Mouse (Mus musculus) CH12.LX (cell line): ENCODE measurements around the gene Htt. TPM values are rescaled to one million over a fixed set of nuclear protein-coding genes. Genes with fewer than 3 reads are reported as not detected.

Experiments
- DNase-seq: peaks from one replicate; pipeline ENCODE4 v3.0.0-alpha.2; 2013; ENCODE audit errors: extremely low read depth
- H3K27ac ChIP-seq: 2 replicates; pipeline ENCODE4 v1.5.1; 2012; ENCODE audit warnings: low read depth, mild to moderate bottlenecking, control low read depth, moderate library complexity; ENCODE audit not compliant: insufficient read depth
- H3K27me3 ChIP-seq: replicated peaks from 2 replicates; pipeline ENCODE3; 2012; ENCODE audit warnings: inconsistent platforms
- H3K36me3 ChIP-seq, 2 experiments: replicated peaks in 1 of 2; 2 replicates each; pipeline versions ENCODE3 to v1.6.1; 2012; ENCODE audit warnings: inconsistent platforms in 1 of 2, low read length in 1 of 2, mild to moderate bottlenecking in 1 of 2, mixed read lengths in 1 of 2, moderate library complexity in 1 of 2; ENCODE audit not compliant: control insufficient read depth in 1 of 2, insufficient read depth in 1 of 2
- H3K4me1 ChIP-seq, 2 experiments: 2 replicates each; pipeline ENCODE4 v1.6.1; 2012; ENCODE audit warnings: inconsistent platforms in 1 of 2, moderate library complexity in 1 of 2; ENCODE audit not compliant: insufficient read depth in 2 of 2, control insufficient read depth in 1 of 2
- H3K4me2 ChIP-seq: 2 replicates; pipeline ENCODE4 v1.6.1; 2012; ENCODE audit warnings: low read depth, mild to moderate bottlenecking, control low read depth; ENCODE audit not compliant: poor library complexity, insufficient read depth, severe bottlenecking
- H3K4me3 ChIP-seq, 3 experiments: fragments of 150-350 bp in 1 of 3; sonication (generic) in 1 of 3; replicated peaks in 1 of 3; 2 replicates each; pipeline versions ENCODE3 to v1.5.1; 2011 to 2012; ENCODE audit warnings: low read depth in 2 of 3, low read length in 2 of 3, mild to moderate bottlenecking in 2 of 3, moderate library complexity in 2 of 3, control low read depth in 1 of 3, improper control_type of control experiment in 1 of 3, inconsistent platforms in 1 of 3, mixed read lengths in 1 of 3; ENCODE audit not compliant: poor library complexity in 1 of 3
- H3K79me2 ChIP-seq: replicated peaks from 2 replicates; pipeline ENCODE4 v1.6.1; 2012; ENCODE audit warnings: mild to moderate bottlenecking, moderate library complexity; ENCODE audit not compliant: control insufficient read depth, poor library complexity, insufficient read depth, severe bottlenecking; ENCODE audit errors: extremely low read depth
- H3K9ac ChIP-seq: 2 replicates; pipeline ENCODE4 v1.6.1; 2012; ENCODE audit warnings: low read depth, mild to moderate bottlenecking, control low read depth, moderate library complexity; ENCODE audit not compliant: insufficient read depth
- H3K9me3 ChIP-seq: replicated peaks from 2 replicates; pipeline ENCODE3; 2012; ENCODE audit warnings: low read length, inconsistent platforms, mixed read lengths
- BHLHE40 ChIP-seq: IDR thresholded peaks from 2 replicates; pipeline ENCODE4 v1.6.1; 2011; ENCODE audit warnings: mild to moderate bottlenecking, low read depth, low read length, improper control_type of control experiment
- CHD2 ChIP-seq: IDR thresholded peaks from 2 replicates; pipeline ENCODE4 v1.6.1; 2011; ENCODE audit warnings: low read length, improper control_type of control experiment
- CTCF ChIP-seq, 2 experiments: IDR thresholded peaks in 1 of 2; conservative IDR thresholded peaks in 1 of 2; 2 replicates each; pipeline ENCODE4 v1.5.1; 2011 to 2012; ENCODE audit warnings: low read depth in 2 of 2, low read length in 2 of 2, improper control_type of control experiment in 1 of 2, inconsistent platforms in 1 of 2, mild to moderate bottlenecking in 1 of 2, moderate library complexity in 1 of 2
- E2F4 ChIP-seq: IDR thresholded peaks from 2 replicates; pipeline ENCODE4 v1.6.1; 2011; ENCODE audit warnings: low read depth, low read length, improper control_type of control experiment; ENCODE audit not compliant: insufficient replicate concordance
- ELF1 ChIP-seq: IDR thresholded peaks from 2 replicates; pipeline ENCODE4 v1.6.1; 2014; ENCODE audit warnings: low read depth, mild to moderate bottlenecking, inconsistent platforms, low read length, improper control_type of control experiment
- EP300 ChIP-seq: IDR thresholded peaks from 2 replicates; pipeline ENCODE4 v1.6.1; 2011; ENCODE audit warnings: low read length, improper control_type of control experiment
- HCFC1 ChIP-seq: IDR thresholded peaks from 2 replicates; pipeline ENCODE4 v1.6.1; 2012; ENCODE audit warnings: low read depth, mild to moderate bottlenecking, inconsistent platforms, low read length, improper control_type of control experiment
- IRF4 ChIP-seq: IDR thresholded peaks from 2 replicates; pipeline ENCODE4 v1.6.1; 2014; ENCODE audit warnings: low read depth, mild to moderate bottlenecking, inconsistent platforms, low read length, improper control_type of control experiment
- JUN ChIP-seq: IDR thresholded peaks from 2 replicates; pipeline ENCODE4 v1.6.1; 2011; ENCODE audit warnings: low read depth, mild to moderate bottlenecking, low read length, improper control_type of control experiment, moderate library complexity; ENCODE audit not compliant: insufficient read depth
- JUND ChIP-seq: conservative IDR thresholded peaks from 2 replicates; pipeline ENCODE4 v1.6.1; 2011; ENCODE audit warnings: low read depth, low read length, improper control_type of control experiment
- MAFK ChIP-seq: IDR thresholded peaks from 2 replicates; pipeline ENCODE4 v1.6.1; 2011; ENCODE audit warnings: low read length, improper control_type of control experiment; ENCODE audit not compliant: insufficient replicate concordance
- MAZ ChIP-seq: IDR thresholded peaks from 2 replicates; pipeline ENCODE4 v1.6.1; 2012; ENCODE audit warnings: low read depth, mild to moderate bottlenecking, inconsistent platforms, low read length, improper control_type of control experiment, moderate library complexity
- MEF2A ChIP-seq: IDR thresholded peaks from 2 replicates; pipeline ENCODE4 v1.6.1; 2014; ENCODE audit warnings: low read depth, mild to moderate bottlenecking, inconsistent platforms, low read length, improper control_type of control experiment, borderline replicate concordance
- MXI1 ChIP-seq: IDR thresholded peaks from 2 replicates; pipeline ENCODE4 v1.6.1; 2011; ENCODE audit warnings: mild to moderate bottlenecking, low read depth, low read length, improper control_type of control experiment
- NRF1 ChIP-seq: IDR thresholded peaks from 2 replicates; pipeline ENCODE4 v1.6.1; 2014; ENCODE audit warnings: low read depth, mild to moderate bottlenecking, inconsistent platforms, low read length, improper control_type of control experiment, moderate library complexity
- PAX5 ChIP-seq: IDR thresholded peaks from 2 replicates; pipeline ENCODE4 v1.6.1; 2012; ENCODE audit warnings: low read length, inconsistent platforms, mixed read lengths
- POLR2A ChIP-seq: IDR thresholded peaks from 2 replicates; pipeline ENCODE4 v1.6.1; 2011; ENCODE audit warnings: low read depth, mild to moderate bottlenecking, improper control_type of control experiment, low read length
- POLR2AphosphoS2 ChIP-seq: IDR thresholded peaks from 2 replicates; pipeline ENCODE4 v1.6.1; 2011; ENCODE audit warnings: low read depth, low read length, improper control_type of control experiment
- RAD21 ChIP-seq: IDR thresholded peaks from 2 replicates; pipeline ENCODE4 v1.6.1; 2011; ENCODE audit warnings: low read depth, mild to moderate bottlenecking, low read length, improper control_type of control experiment, moderate library complexity
- RCOR1 ChIP-seq: conservative IDR thresholded peaks from 2 replicates; pipeline ENCODE4 v1.6.1; 2012; ENCODE audit warnings: low read depth, mild to moderate bottlenecking, inconsistent platforms, low read length, improper control_type of control experiment
- SIN3A ChIP-seq: IDR thresholded peaks from 2 replicates; pipeline ENCODE4 v1.6.1; 2012; ENCODE audit warnings: low read length, improper control_type of control experiment, inconsistent platforms
- SMC3 ChIP-seq: IDR thresholded peaks from 2 replicates; pipeline ENCODE4 v1.6.1; 2011; ENCODE audit warnings: low read depth, low read length, improper control_type of control experiment
- TCF12 ChIP-seq: IDR thresholded peaks from 2 replicates; pipeline ENCODE4 v1.6.1; 2014; ENCODE audit warnings: low read depth, mild to moderate bottlenecking, inconsistent platforms, low read length, improper control_type of control experiment
- UBTF ChIP-seq: IDR thresholded peaks from 2 replicates; pipeline ENCODE4 v1.6.1; 2012; ENCODE audit warnings: low read depth, mild to moderate bottlenecking, inconsistent platforms, low read length, improper control_type of control experiment, moderate library complexity
- USF2 ChIP-seq: conservative IDR thresholded peaks from 2 replicates; pipeline ENCODE4 v1.6.1; 2011; ENCODE audit warnings: low read depth, low read length, improper control_type of control experiment
- ZC3H11A ChIP-seq: IDR thresholded peaks from 2 replicates; pipeline ENCODE4 v1.6.1; 2012; ENCODE audit warnings: low read depth, mild to moderate bottlenecking, inconsistent platforms, low read length, improper control_type of control experiment
- ZKSCAN1 ChIP-seq: IDR thresholded peaks from 2 replicates; pipeline ENCODE4 v1.6.1; 2012; ENCODE audit warnings: low read depth, inconsistent platforms, low read length, improper control_type of control experiment, borderline replicate concordance
- ZMIZ1 ChIP-seq: IDR thresholded peaks from 2 replicates; pipeline ENCODE4 v1.6.1; 2012; ENCODE audit warnings: low read depth, mild to moderate bottlenecking, inconsistent platforms, low read length, improper control_type of control experiment
- ZNF384 ChIP-seq: IDR thresholded peaks from 2 replicates; pipeline ENCODE4 v1.6.1; 2012; ENCODE audit warnings: low read depth, low read length, improper control_type of control experiment, inconsistent platforms
- dilution Hi-C: fragments of 300-500 bp; cut with MboI; formaldehyde crosslinking; loops from 2 replicates; pipeline ENCODE4 v1.14.3; 2020; ENCODE audit warnings: low sequenced_read_pairs; ENCODE audit not compliant: extremely low pct_unique_long_range_greater_than_20kb, extremely low pct_ligation_motif_present
- in situ Hi-C: fragments of 300-500 bp; cut with MboI; formaldehyde crosslinking; loops from 3 replicates; pipeline ENCODE4 v1.14.3; 2019; ENCODE audit warnings: low sequenced_read_pairs, low pct_ligation_motif_present, low pct_unique_long_range_greater_than_20kb, mixed read lengths
- polyA plus RNA-seq: library from polyadenylated mRNA; unstranded; fragments of >175 nt; gene quantifications from 2 replicates; pipeline ENCODE4 v1.2.1, GENCODE M21; 2012; ENCODE audit warnings: low read depth; ENCODE audit not compliant: insufficient read length
- total RNA-seq, 2 experiments: library from RNA; depleted of rRNA; stranded (reverse); fragments of 300-350 nt in 1 of 2; fragments of >200 nt in 1 of 2; gene quantifications; 2 replicates each; pipeline ENCODE4 v1.2.3; 2012 to 2014

Htt gene
- total and polyA plus RNA-seq, 3 experiments: 10.2 to 18.1 (median 18.1) TPM

DNA sequence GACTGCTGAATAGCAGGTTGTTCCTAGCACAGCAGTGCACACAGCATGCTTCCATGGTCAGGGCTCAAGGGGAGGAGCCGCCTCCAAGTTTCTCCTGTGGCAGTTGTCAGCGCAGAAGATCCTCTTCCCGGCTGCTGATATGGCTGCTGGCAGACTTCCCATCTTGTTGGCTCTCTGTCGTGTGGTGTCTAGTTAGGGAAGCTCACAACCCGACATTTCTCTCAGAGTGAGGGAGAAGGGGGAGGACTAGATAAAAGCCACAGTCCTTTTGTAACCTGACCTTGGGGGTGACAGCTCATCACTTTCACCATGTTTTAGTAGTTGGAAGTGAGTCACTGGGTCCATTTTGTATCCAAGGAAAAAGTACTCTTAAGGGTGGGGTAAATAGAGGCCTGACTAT, 194.1 kb downstream of the Htt start:
- Histone ChIP-seq H3K4me2 (no peak overlapping the region), H3K27ac (no peak overlapping the region), H3K36me3 (no peaks in the 10 kb centered on the region), H3K4me1 (no peaks in the 10 kb centered on the region), H3K27me3 (peaks cover 96% of the 10 kb centered on the region), H3K9ac (no peak overlapping the region), H3K9me3 (peaks cover 19% of the 10 kb centered on the region), H3K79me2 (no peaks in the 10 kb centered on the region), H3K4me3 (no peak overlapping the region)
- dilution Hi-C loops: no loop called here
- TF ChIP-seq RCOR1 (no peak), ZNF384 (no peak), CHD2 (no peak), ZKSCAN1 (no peak), UBTF (no peak), IRF4 (no peak), RAD21 (no peak), POLR2AphosphoS2 (no peak), TCF12 (no peak), MAFK (no peak), SMC3 (no peak), BHLHE40 (no peak), JUN (no peak), MAZ (no peak), ELF1 (no peak), HCFC1 (no peak), E2F4 (no peak), EP300 (no peak), PAX5 (no peak), JUND (no peak)
- DNase-seq: no peak
- in situ Hi-C loops: no loop called here

DNA sequence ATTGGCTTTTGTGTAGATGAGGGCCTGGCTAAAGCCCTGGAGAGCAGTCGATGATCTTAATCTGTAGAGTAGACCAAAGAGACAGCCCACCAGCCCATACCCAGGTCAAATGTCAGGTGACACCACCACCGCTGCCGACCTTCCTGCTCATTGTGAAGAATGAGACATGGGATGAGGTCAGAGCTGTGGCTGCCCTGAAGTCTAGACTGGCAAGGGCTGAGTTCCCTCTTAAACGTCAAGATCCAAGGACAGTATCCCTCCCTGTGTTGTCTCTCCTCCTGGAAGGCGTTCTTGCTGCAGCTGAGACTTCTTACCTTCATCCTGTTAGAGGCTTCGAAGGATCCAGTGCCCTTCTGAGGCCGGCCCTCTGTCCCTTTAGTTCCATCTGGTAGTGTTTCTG, 194.6 kb downstream of the Htt start:
- Histone ChIP-seq H3K4me3 (no peak overlapping the region), H3K9ac (no peak overlapping the region), H3K79me2 (no peaks in the 10 kb centered on the region), H3K4me2 (no peak overlapping the region), H3K4me1 (no peaks in the 10 kb centered on the region), H3K9me3 (peaks cover 19% of the 10 kb centered on the region), H3K27me3 (peaks cover 96% of the 10 kb centered on the region), H3K27ac (no peak overlapping the region), H3K36me3 (no peaks in the 10 kb centered on the region)
- DNase-seq: no peak
- dilution Hi-C loops: no loop called here
- in situ Hi-C loops: no loop called here
- TF ChIP-seq UBTF: no peak
- no peak for TF ChIP-seq JUN
- no peak for TF ChIP-seq POLR2A
- TF ChIP-seq IRF4: no peak
- TF ChIP-seq HCFC1: no peak
- TF ChIP-seq ZMIZ1: no peak
- no peak for TF ChIP-seq ZC3H11A
- no peak for TF ChIP-seq MXI1
- TF ChIP-seq SMC3: no peak
- TF ChIP-seq NRF1: no peak
- no peak for TF ChIP-seq USF2
- no peak for TF ChIP-seq PAX5
- TF ChIP-seq MAZ: no peak
- TF ChIP-seq CTCF (conservative IDR thresholded peaks at IDR 0.05 in 1 of 2, IDR thresholded peaks at IDR 0.05 in 1 of 2; ENCODE audit: low read depth in 2 of 2, low read length in 2 of 2): no peak
- no peak for TF ChIP-seq JUND
- no peak for TF ChIP-seq SIN3A
- no peak for TF ChIP-seq MEF2A
